ENCODE assay signal across 26 mouse cellular contexts in genomic region chr10:7936556-7937192, GRCm38 (mm10). TPM values are rescaled to one million over a fixed set of nuclear protein-coding genes. Genes with fewer than 3 reads are reported as not detected.
A peak's percentile ranks its signal among the peaks of the same experiment; 100 is the strongest.
DNase-seq lines count a peak whose midpoint lies in the region; ATAC-seq and TF ChIP-seq lines count a peak whose summit lies in the region.
"Had no signal": no experiment of that assay in that cellular context is flagged by ENCODE, and none has a peak within 500 bp of the region (broad histone marks: within the 10 kb centered on the region; RNA-seq: fewer than 3 reads in every experiment).

No protein-coding gene starts in this region.

- H3K4me2 ChIP-seq in lung, postnatal 0 days (replicated peaks; ENCODE audit: low read depth, low read length): no peak overlapping the region
- H3K4me2 ChIP-seq: forebrain, embryonic 12.5 days; heart, embryonic 13.5 days; hindbrain, embryonic 15.5 days; limb, embryonic 12.5 days; midbrain, embryonic 13.5 days had no signal

- ATAC-seq in lung, postnatal 0 days: peak; percentile 8; the same call in 1 of the 2 replicates
- peak; percentile 91 for ATAC-seq in granulocyte monocyte progenitor cell, adult 5-6 weeks (replicated peaks; ENCODE audit: poor library complexity, severe bottlenecking)
- ATAC-seq in monocyte, adult 5-6 weeks (replicated peaks; ENCODE audit: insufficient number of reproducible peaks, low FRiP score, low TSS enrichment, poor library complexity, severe bottlenecking): peak; percentile 76; the same call in 1 of the 2 replicates
- ATAC-seq: inflammation-experienced regulatory T-cells, adult 6 months; midbrain, embryonic 13.5 days had no signal

- no peaks in the 10 kb centered on the region for H3K27me3 ChIP-seq in lung, postnatal 0 days (replicated peaks; ENCODE audit: insufficient read depth, low read length)
- H3K27me3 ChIP-seq: forebrain, embryonic 12.5 days; heart, embryonic 13.5 days; hindbrain, embryonic 15.5 days; limb, embryonic 12.5 days; midbrain, embryonic 13.5 days had no signal

- H3K27ac ChIP-seq in lung, postnatal 0 days (ENCODE audit: low read length): no peak overlapping the region
- H3K27ac ChIP-seq: forebrain, embryonic 12.5 days; heart, embryonic 13.5 days; hindbrain, embryonic 10.5 days; hindbrain, embryonic 15.5 days; layer of hippocampus, adult 2 months; left cerebral cortex, adult 2 months; limb, embryonic 12.5 days; midbrain, embryonic 13.5 days had no signal

- no peaks in the 10 kb centered on the region for H3K36me3 ChIP-seq in lung, postnatal 0 days (ENCODE audit: insufficient read depth, low read length)
- H3K36me3 ChIP-seq: forebrain, embryonic 12.5 days; hindbrain, embryonic 15.5 days; limb, embryonic 12.5 days; midbrain, embryonic 13.5 days had no signal

- no peak overlapping the region for H3K4me3 ChIP-seq in lung, postnatal 0 days (ENCODE audit: low read depth, low read length)
- H3K4me3 ChIP-seq: forebrain, embryonic 12.5 days; heart, embryonic 13.5 days; hindbrain, embryonic 10.5 days; hindbrain, embryonic 15.5 days; layer of hippocampus, adult 2 months; left cerebral cortex, adult 2 months; limb, embryonic 12.5 days; midbrain, embryonic 13.5 days had no signal

- no peak for TF ChIP-seq EP300 in lung, postnatal 0 days (IDR thresholded peaks at IDR 0.05)

- WGBS in lung, postnatal 0 days: 64% methylated on average over 6 of the region's 6 CpGs

- H3K4me1 ChIP-seq in lung, postnatal 0 days (ENCODE audit: insufficient read depth, low read depth, low read length): peaks cover 8% of the 10 kb centered on the region; the same call in 1 of the 2 replicates
- H3K4me1 ChIP-seq: forebrain, embryonic 12.5 days; hindbrain, embryonic 10.5 days had no signal

- TF ChIP-seq CTCF in lung, postnatal 0 days (IDR thresholded peaks at IDR 0.05): no peak

- H3K9ac ChIP-seq in lung, postnatal 0 days (replicated peaks; ENCODE audit: low read depth): no peak overlapping the region
- H3K9ac ChIP-seq: forebrain, embryonic 12.5 days; heart, embryonic 13.5 days; hindbrain, embryonic 15.5 days; limb, embryonic 12.5 days; midbrain, embryonic 13.5 days had no signal

- DNase-seq in lung, postnatal 0 days (ENCODE audit: low spot score): no peak
- no peak for DNase-seq in lung, postnatal 14 days
- no peak for DNase-seq in gastrocnemius, postnatal 4 days (ENCODE audit: low spot score in 2 of 2)
- no peak for DNase-seq in urinary bladder, postnatal 14 days (ENCODE audit: low spot score)
- DNase-seq in embryo, embryonic 11 days: no peak
- DNase-seq: adrenal gland, adult 8-10 months; cerebellum, adult 9-10 months; cerebellum, postnatal 36 days; gastrocnemius, postnatal 25 days; heart, postnatal 10 days; kidney, adult 11 months; kidney, postnatal 25 days; retina, postnatal 1 day; right cerebral cortex, postnatal 14 days; thymus, postnatal 14 days had no signal

- no peaks in the 10 kb centered on the region for H3K9me3 ChIP-seq in lung, postnatal 0 days (ENCODE audit: low read length)
- H3K9me3 ChIP-seq: forebrain, embryonic 12.5 days; heart, embryonic 13.5 days; hindbrain, embryonic 10.5 days; hindbrain, embryonic 15.5 days; limb, embryonic 12.5 days; midbrain, embryonic 13.5 days had no signal

RNA-seq across cellular contexts. Expression of gene Tab2, which starts 19.4 kb away (rescaled TPM):
- 16.8 and 18.7 TPM in 2 replicates for polyA plus RNA-seq in lung, postnatal 0 days (2015; fragmentation: Nextera tagmentation; extraction: Ambion mirVana)
- total RNA-seq in granulocyte monocyte progenitor cell, adult 5-6 weeks (2014; fragmentation: Nextera tagmentation): 97.2 and 121 TPM in 2 replicates
- 52.1 and 58.9 TPM in 2 replicates for total RNA-seq in granulocyte monocyte progenitor cell, adult 5-6 weeks (2017)
- 161 to 215 TPM (median 171 TPM) in 3 replicates for total RNA-seq in monocyte, adult 5-6 weeks (2017)
- 10 to 100 TPM; 67.7 to 75.0 TPM for total RNA-seq in gastrocnemius, postnatal 4 days (2021)

Comparison
In these comparisons a context has a peak if more than half of its experiments do, and no peak if none do; other contexts are left out.
1. ATAC-seq: peak in every context shown above with its lines; median percentile 91 in granulocyte monocyte progenitor cell, adult 5-6 weeks; 76 in monocyte, adult 5-6 weeks; 8 in lung, postnatal 0 days.